Mouse (Mus musculus) cerebellum, postnatal 10 days (tissue): Measurements from ENCODE around the gene Kbtbd2.

ENCODE experiments used
- DNase-seq, 2 experiments: peaks; one replicate each; pipeline ENCODE4 v3.0.0; 2021; ENCODE audit warnings: mixed read lengths in 2 of 2

Gene Kbtbd2

GRCm38 (mm10) chr6:56797311-56798151 lies at the start of gene Kbtbd2:
TSS of gene Kbtbd2 (minus strand) at chr6:56797813.
- peak; percentile 95 to 97 for DNase-seq

GRCm38 (mm10) chr6:56844365-56844764 lies 46.8 kb upstream of the Kbtbd2 start:
- no peak for DNase-seq

DNA sequence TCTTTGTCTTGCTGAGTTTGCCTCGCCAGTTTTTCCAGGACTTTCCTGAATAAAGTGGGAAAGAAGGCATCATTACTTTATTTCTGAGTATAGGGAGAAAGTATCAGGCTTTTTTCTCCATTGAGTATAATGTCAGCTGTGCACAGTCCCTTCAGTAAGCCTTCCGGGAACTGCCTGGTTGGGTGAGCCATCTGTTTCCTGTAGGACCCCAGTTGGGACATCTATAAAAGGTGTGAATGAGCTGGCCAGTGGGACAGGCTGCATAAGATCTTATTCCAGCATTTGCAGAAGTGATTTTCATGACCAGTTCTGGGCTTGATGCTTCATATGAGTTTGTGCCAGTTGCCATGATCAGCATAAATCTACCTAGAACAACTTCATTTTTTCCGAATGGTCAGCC lies 45.6 kb upstream of the Kbtbd2 start:
- peak in 1 of 2 experiments; percentile 9 for DNase-seq

- no peak for DNase-seq
Observed at GRCm38 (mm10) chr6:56837621-56838020, 40.0 kb upstream of the Kbtbd2 start.

DNA sequence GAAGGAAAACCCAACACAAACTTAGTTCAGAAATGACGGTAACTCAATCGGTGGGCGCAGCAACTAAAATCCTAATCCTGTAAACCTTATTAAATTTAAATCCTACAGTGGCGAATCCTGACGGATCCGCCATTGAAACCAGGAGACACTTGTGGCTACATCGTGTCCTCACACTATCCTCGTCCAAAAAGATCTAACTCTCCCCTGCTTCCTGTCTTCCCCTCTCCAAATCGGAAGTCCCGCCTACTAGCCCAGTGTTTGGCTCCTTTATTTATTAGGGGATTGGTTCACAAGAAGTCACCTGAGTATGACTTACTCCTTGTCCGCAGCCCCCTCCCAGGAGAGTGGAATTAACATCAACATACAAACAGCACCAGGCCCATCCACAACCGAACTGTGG lies 39.6 kb upstream of the Kbtbd2 start:
- no peak for DNase-seq

GRCm38 (mm10) chr6:56835532-56835931 lies 37.9 kb upstream of the Kbtbd2 start:
- DNase-seq = peak in 1 of 2 experiments; percentile 15

GRCm38 (mm10) chr6:56834769-56835168 lies 37.2 kb upstream of the Kbtbd2 start:
- no peak for DNase-seq

GRCm38 (mm10) chr6:56832830-56833229 lies 35.2 kb upstream of the Kbtbd2 start:
- no peak for DNase-seq

- no peak for DNase-seq
Observed at GRCm38 (mm10) chr6:56832407-56832796, 34.8 kb upstream of the Kbtbd2 start.

- DNase-seq = peak; percentile 46 to 71
Observed at GRCm38 (mm10) chr6:56831697-56832406, 34.2 kb upstream of the Kbtbd2 start, which contains the start of gene Fkbp9. TSS of gene Fkbp9 (plus strand) at chr6:56832059.

GRCm38 (mm10) chr6:56825657-56826056 lies 28.0 kb upstream of the Kbtbd2 start:
- DNase-seq = no peak

GRCm38 (mm10) chr6:56819124-56819487 lies 21.5 kb upstream of the Kbtbd2 start:
- DNase-seq = no peak

- DNase-seq = no peak
Observed at GRCm38 (mm10) chr6:56818436-56819123, 21.0 kb upstream of the Kbtbd2 start.

DNA sequence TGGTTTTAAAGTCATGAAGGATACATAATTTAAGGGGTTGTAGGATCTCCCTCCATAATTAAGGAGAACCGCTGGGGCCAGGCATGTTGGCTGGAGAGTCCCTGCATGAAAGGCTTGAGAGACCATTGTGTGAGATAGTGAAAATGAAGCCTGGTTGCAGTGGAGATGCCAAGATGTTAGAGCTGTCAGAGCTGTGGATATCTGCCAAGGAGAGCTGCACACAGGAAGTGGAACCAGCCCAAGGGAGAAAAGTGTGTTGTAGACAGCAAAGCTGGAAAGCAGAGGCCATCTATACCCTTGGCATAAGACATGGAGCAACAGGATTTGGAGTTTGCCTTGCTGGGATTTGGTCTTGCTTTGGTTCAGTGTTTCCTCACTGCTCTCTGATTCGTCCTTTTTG lies 15.7 kb upstream of the Kbtbd2 start:
- no peak for DNase-seq

GRCm38 (mm10) chr6:56808656-56809055 lies 11.0 kb upstream of the Kbtbd2 start:
- peak; percentile 63 to 74 for DNase-seq

DNA sequence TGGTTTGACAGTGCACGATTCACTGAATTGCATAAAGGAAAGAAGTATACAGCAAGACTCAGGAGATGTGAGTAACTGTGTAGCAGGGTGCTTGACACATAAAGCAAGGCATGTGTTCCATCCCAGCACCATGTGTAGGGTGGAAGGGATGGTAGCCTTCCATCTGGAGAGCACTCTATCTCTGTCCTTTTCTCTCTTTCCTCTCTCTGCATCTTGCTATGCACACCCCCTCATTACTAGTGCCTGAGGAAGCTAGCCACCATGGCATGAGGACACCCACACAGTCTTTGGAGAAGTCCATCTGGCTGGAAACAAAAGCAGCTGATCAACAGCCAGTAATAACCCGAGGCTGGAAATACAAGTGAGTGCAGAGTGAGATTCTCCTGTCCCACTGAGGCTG lies 8.6 kb upstream of the Kbtbd2 start:
- no peak for DNase-seq

GRCm38 (mm10) chr6:56805026-56805425 lies 7.4 kb upstream of the Kbtbd2 start:
- DNase-seq = no peak

DNA sequence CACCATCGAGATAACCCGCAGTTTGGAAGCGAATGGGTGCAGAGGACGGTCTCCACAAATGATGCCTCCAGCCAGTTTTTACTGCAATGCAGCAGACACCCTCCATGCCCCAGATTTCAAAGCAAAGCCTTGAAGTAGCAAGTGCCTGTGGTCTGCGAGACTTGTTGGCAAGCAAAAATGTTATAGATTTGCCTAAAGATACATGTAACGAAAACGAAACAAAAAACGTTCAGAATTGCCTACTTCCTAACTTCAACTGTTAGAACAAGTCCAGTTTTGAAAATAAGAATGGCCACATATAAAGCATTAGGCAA lies 496 bp upstream of the Kbtbd2 start:
- no peak for DNase-seq

DNA sequence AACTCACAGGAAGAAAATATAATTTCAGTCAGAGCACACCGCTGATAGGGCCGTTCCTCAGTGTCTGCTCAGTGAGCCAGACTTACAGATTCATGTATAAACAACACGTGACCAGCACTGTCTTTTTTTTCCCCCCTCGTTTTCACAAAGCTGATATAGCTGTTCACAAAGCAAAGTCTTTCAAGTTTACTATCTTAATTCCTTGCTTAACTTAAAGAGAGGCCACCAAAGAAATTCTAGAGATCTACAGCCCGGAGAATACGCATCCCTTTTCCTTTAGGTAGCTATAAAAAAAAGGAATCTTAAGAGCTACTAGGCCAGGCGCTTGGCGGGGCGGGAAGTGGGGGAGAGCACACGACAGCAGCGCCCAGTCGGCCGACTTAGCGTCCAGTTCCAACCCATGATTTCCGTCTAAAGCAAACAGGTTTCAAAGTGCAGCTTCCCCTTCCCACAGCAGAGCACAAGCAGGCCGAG lies 908 bp downstream of the Kbtbd2 start:
- DNase-seq = peak; percentile 48 to 60

GRCm38 (mm10) chr6:56796232-56796631 lies 1.4 kb downstream of the Kbtbd2 start:
- DNase-seq = no peak

GRCm38 (mm10) chr6:56794834-56795233 lies 2.8 kb downstream of the Kbtbd2 start:
- DNase-seq = no peak

DNA sequence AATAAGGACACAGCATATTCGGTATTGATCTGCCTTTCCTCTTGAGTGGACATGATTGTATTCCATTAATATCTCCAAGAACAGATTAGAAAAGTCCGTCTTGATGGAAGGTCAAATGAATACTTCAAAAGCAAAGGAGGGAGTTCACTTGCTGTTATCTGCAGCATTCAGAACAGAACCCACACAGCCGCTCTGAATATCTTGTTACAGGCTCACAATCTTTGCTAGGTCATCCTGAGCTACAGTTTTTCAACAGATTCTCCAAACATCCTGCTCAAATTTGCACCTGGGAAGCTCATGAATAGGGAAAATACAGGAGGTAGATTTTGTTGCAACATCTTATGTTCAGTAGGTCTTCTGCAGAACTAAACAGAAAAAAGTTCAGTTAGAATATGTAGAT lies 8.3 kb downstream of the Kbtbd2 start:
- no peak for DNase-seq

GRCm38 (mm10) chr6:56787668-56788067 lies 9.9 kb downstream of the Kbtbd2 start:
- DNase-seq = no peak

- no peak for DNase-seq
Observed at GRCm38 (mm10) chr6:56785068-56785467, 12.5 kb downstream of the Kbtbd2 start.
